Mouse (Mus musculus): ENCODE measurements around the gene 1700129C05Rik. TPM values are rescaled to one million over a fixed set of nuclear protein-coding genes. Genes with fewer than 3 reads are reported as not detected.
A peak's percentile ranks its signal among the peaks of the same experiment; 100 is the strongest.

The 1700129C05Rik gene
- total and polyA plus RNA-seq, 2 experiments from 2014 or later: not detected

DNA sequence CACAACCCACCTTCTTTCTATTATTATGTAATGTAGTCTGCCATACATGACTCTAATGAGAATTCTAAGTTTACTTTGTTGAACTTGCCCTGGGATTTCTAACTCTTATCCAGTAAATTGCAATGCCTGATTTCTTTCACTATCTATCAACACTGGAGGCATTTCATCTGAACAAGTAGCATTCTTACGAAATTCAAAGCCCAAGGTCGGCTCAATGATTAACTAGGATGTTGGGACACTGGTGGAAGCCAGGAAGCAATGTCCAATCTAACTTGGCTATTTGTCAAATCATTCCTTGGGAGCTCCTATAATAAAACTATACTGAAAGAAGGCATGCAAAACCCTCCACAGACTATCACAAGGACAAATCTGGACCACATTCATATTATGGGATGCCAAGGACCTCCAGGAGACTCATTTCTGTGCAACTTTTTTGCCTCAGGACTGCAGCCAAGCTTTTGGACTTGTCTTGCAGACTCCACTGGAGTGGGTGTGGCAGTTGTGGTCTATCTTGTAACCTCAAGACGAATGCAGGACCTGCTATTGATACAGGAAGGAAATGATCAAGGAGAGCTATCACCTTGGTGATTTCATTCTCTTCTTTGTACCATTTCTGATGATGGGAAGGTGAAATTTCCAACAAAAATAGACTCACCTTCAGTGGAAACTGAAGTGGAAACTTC lies 14.5 kb upstream of the 1700129C05Rik start:
- H3K27ac ChIP-seq (ENCODE audit: low read depth): no peak overlapping the region
- TF ChIP-seq EP300 (IDR thresholded peaks at IDR 0.05; ENCODE audit: low read depth) (no peak), CTCF (IDR thresholded peaks at IDR 0.05; ENCODE audit: low read depth) (no peak)
- ATAC-seq (ENCODE audit: insufficient read depth, low read depth): no peak

DNA sequence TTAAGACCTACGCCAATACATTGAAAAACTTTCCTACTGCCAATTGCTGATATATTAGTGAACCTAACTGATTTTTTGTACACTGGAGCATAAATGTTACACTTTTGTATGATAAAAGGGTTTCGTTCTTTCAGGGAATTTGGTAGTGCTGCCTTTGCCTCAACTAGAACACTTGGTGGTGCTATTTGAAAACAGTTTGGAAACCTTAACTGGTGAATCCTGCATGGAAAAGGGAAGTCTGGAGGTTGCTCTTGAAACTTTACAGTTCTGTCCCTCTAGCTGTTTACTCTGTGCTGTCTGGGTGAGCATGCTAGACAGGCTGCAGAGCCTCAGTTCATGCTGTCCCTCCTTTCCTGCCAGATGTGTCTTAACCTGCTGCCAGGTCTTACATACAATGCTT lies 12.9 kb upstream of the 1700129C05Rik start:
- Histone ChIP-seq H3K27ac (ENCODE audit: low read depth) (no peak overlapping the region), H3K4me3 (ENCODE audit: low read depth, low read length) (no peak overlapping the region), H3K36me3 (replicated peaks; ENCODE audit: control insufficient read depth, insufficient read depth, low read length) (no peaks in the 10 kb centered on the region), H3K9me3 (replicated peaks; ENCODE audit: control insufficient read depth, low read length) (no peaks in the 10 kb centered on the region), H3K4me2 (ENCODE audit: low read depth, low read length) (no peak overlapping the region), H3K4me1 (ENCODE audit: control insufficient read depth, insufficient read depth) (no peaks in the 10 kb centered on the region), H3K27me3 (ENCODE audit: control insufficient read depth, insufficient read depth, low read length) (no peaks in the 10 kb centered on the region), H3K9ac (replicated peaks; ENCODE audit: low read depth, low read length) (no peak overlapping the region)
- ATAC-seq (ENCODE audit: insufficient read depth, low read depth) (no peak), DNase-seq (ENCODE audit: low spot score) (no peak)
- TF ChIP-seq CTCF (IDR thresholded peaks at IDR 0.05; ENCODE audit: low read depth): peak; percentile 44
- TF ChIP-seq EP300 (IDR thresholded peaks at IDR 0.05; ENCODE audit: low read depth): no peak
- WGBS: 62% methylated on average over 2 of the region's 2 CpGs

More for the DNA sequence above, 14.5 kb upstream of the 1700129C05Rik start:
- no peak overlapping the region for H3K4me2 ChIP-seq (ENCODE audit: low read depth, low read length)
- no peaks in the 10 kb centered on the region for H3K9me3 ChIP-seq (replicated peaks; ENCODE audit: control insufficient read depth, low read length)
- H3K27me3 ChIP-seq (ENCODE audit: control insufficient read depth, insufficient read depth, low read length): no peaks in the 10 kb centered on the region
- no peak overlapping the region for H3K4me3 ChIP-seq (ENCODE audit: low read depth, low read length)
- WGBS: 48% methylated on average over 3 of the region's 3 CpGs
- H3K9ac ChIP-seq (replicated peaks; ENCODE audit: low read depth, low read length): no peak overlapping the region
- no peaks in the 10 kb centered on the region for H3K4me1 ChIP-seq (ENCODE audit: control insufficient read depth, insufficient read depth)
- DNase-seq (ENCODE audit: low spot score): no peak
- no peaks in the 10 kb centered on the region for H3K36me3 ChIP-seq (replicated peaks; ENCODE audit: control insufficient read depth, insufficient read depth, low read length)

DNA sequence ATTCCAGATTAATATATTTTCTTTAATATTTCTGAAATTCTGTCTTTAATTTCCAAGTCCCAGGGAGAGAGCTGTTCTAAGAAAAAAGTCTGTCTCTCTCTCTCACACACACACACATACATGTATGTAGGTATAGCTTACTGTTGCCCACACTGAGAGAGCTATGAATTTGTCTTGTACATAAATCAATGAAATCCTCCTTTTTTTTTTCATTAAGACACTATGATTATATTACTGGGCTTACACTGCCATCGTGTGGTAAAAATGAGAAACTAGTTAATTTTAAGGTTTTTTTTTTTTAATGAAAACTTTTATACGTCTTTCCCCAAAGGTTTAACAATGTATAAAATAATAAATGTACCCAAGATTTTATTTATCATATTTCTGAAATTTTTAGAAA lies 28.4 kb downstream of the 1700129C05Rik start:
- Histone ChIP-seq H3K4me1 (ENCODE audit: control insufficient read depth, insufficient read depth) (no peaks in the 10 kb centered on the region), H3K36me3 (replicated peaks; ENCODE audit: control insufficient read depth, insufficient read depth, low read length) (no peaks in the 10 kb centered on the region), H3K27me3 (ENCODE audit: control insufficient read depth, insufficient read depth, low read length) (no peaks in the 10 kb centered on the region), H3K4me3 (ENCODE audit: low read depth, low read length) (no peak overlapping the region), H3K4me2 (ENCODE audit: low read depth, low read length) (no peak overlapping the region), H3K9me3 (replicated peaks; ENCODE audit: control insufficient read depth, low read length) (no peaks in the 10 kb centered on the region), H3K9ac (replicated peaks; ENCODE audit: low read depth, low read length) (no peak overlapping the region), H3K27ac (ENCODE audit: low read depth) (no peak overlapping the region)
- ATAC-seq (ENCODE audit: insufficient read depth, low read depth) (no peak), DNase-seq (ENCODE audit: low spot score) (peak; percentile 49)
- 3% methylated on average over 2 of the region's 2 CpGs for WGBS
- TF ChIP-seq EP300 (IDR thresholded peaks at IDR 0.05; ENCODE audit: low read depth) (no peak), CTCF (IDR thresholded peaks at IDR 0.05; ENCODE audit: low read depth) (peak; percentile 35; the same call in 1 of the 2 replicates)

DNA sequence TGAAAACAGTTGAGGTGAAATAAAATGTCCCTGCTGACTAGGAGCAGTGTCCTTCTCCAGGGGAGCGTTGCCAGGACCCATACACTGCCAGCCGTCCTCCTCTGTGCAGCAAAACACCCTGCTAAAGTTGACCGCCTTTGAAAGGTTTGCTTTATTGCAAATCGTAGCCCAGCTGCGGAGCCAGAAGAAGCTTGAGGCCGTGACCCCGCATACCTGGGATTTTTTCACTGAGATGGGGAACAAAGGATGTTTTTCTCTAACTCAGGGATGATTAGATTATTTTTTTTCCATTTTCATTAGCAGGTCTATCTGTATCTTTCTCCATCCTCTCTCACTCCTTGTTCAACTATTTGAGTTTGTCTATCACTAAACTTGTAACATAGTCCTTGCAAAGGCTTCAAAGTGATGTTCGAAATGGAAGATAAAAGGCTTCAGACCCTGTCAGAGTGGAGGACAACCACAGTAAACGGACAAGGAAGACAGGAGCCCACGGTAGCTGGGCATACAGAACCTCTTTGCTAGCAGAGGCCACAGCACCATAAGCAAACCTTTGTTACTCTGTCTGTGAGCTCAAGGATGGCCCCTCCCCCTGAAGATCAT lies 38.6 kb downstream of the 1700129C05Rik start:
- Histone ChIP-seq H3K4me1 (ENCODE audit: control insufficient read depth, insufficient read depth) (no peaks in the 10 kb centered on the region), H3K4me3 (ENCODE audit: low read depth, low read length) (no peak overlapping the region), H3K27me3 (ENCODE audit: control insufficient read depth, insufficient read depth, low read length) (no peaks in the 10 kb centered on the region), H3K36me3 (replicated peaks; ENCODE audit: control insufficient read depth, insufficient read depth, low read length) (no peaks in the 10 kb centered on the region), H3K4me2 (ENCODE audit: low read depth, low read length) (no peak overlapping the region), H3K9me3 (replicated peaks; ENCODE audit: control insufficient read depth, low read length) (no peaks in the 10 kb centered on the region), H3K9ac (replicated peaks; ENCODE audit: low read depth, low read length) (no peak overlapping the region), H3K27ac (ENCODE audit: low read depth) (no peak overlapping the region)
- DNase-seq (ENCODE audit: low spot score): no peak
- ATAC-seq (ENCODE audit: insufficient read depth, low read depth): no peak
- 20% methylated on average over 10 of the region's 10 CpGs for WGBS
- TF ChIP-seq EP300 (IDR thresholded peaks at IDR 0.05; ENCODE audit: low read depth) (no peak), CTCF (IDR thresholded peaks at IDR 0.05; ENCODE audit: low read depth) (no peak)

DNA sequence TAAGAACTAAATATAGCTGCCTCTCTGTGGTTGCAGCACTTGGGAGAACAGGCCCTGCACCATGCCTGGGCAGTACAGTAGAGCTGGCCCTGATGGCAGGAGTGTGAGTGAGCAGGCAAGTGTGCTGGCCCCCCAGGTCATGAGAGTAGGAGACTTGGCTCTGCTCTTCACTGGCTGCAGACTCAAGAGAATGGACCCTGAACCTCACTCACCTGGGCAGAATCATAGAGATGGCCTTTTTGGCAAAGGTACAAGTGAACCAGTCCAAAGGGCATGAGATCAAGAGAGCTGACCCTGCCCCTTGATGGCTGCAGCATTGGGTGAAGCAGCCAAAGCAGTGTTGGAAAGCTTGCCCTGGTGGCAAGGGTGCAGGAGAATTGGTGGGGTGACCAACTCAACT lies 49.1 kb downstream of the 1700129C05Rik start:
- TF ChIP-seq EP300 (IDR thresholded peaks at IDR 0.05; ENCODE audit: low read depth) (no peak), CTCF (IDR thresholded peaks at IDR 0.05; ENCODE audit: low read depth) (no peak)
- no peaks in the 10 kb centered on the region for H3K36me3 ChIP-seq (replicated peaks; ENCODE audit: control insufficient read depth, insufficient read depth, low read length)
- H3K27ac ChIP-seq (ENCODE audit: low read depth): no peak overlapping the region
- H3K27me3 ChIP-seq (ENCODE audit: control insufficient read depth, insufficient read depth, low read length): no peaks in the 10 kb centered on the region
- H3K4me1 ChIP-seq (ENCODE audit: control insufficient read depth, insufficient read depth): no peaks in the 10 kb centered on the region
- H3K4me3 ChIP-seq (ENCODE audit: low read depth, low read length): no peak overlapping the region
- H3K9me3 ChIP-seq (replicated peaks; ENCODE audit: control insufficient read depth, low read length): no peaks in the 10 kb centered on the region
- no peak for ATAC-seq (ENCODE audit: insufficient read depth, low read depth)
- no peak for DNase-seq (ENCODE audit: low spot score)
- no peak overlapping the region for H3K9ac ChIP-seq (replicated peaks; ENCODE audit: low read depth, low read length)
- H3K4me2 ChIP-seq (ENCODE audit: low read depth, low read length): no peak overlapping the region

Measured in heart, postnatal 0 days (tissue).